ENCODE assay signal across 9 mouse cellular contexts in genomic region chr1:106151846-106152245, GRCm38 (mm10). TPM values are rescaled to one million over a fixed set of nuclear protein-coding genes. Genes with fewer than 3 reads are reported as not detected.
DNase-seq lines count a peak whose midpoint lies in the region; ATAC-seq and TF ChIP-seq lines count a peak whose summit lies in the region.
"Had no signal": no experiment of that assay in that cellular context is flagged by ENCODE, and none has a peak within 500 bp of the region (broad histone marks: within the 10 kb centered on the region; RNA-seq: fewer than 3 reads in every experiment).

No protein-coding gene starts in this region.

- H3K27me3 ChIP-seq in lung, postnatal 0 days (replicated peaks; ENCODE audit: insufficient read depth, low read length): no peaks in the 10 kb centered on the region
- H3K27me3 ChIP-seq: neural tube, embryonic 12.5 days had no signal

- H3K27ac ChIP-seq in lung, postnatal 0 days (ENCODE audit: low read length): no peak overlapping the region
- H3K27ac ChIP-seq: neural tube, embryonic 12.5 days had no signal

- H3K36me3 ChIP-seq in lung, postnatal 0 days (ENCODE audit: insufficient read depth, low read length): no peaks in the 10 kb centered on the region
- H3K36me3 ChIP-seq: neural tube, embryonic 12.5 days had no signal

- WGBS in lung, postnatal 0 days: 73% methylated on average over 12 of the region's 12 CpGs

- no peak overlapping the region for H3K9ac ChIP-seq in lung, postnatal 0 days (replicated peaks; ENCODE audit: low read depth)
- H3K9ac ChIP-seq: neural tube, embryonic 12.5 days had no signal

- intact Hi-C loops in gastrocnemius, postnatal 36 days (cut with DNase I): no loop called here
- intact Hi-C loops in left cerebral cortex, postnatal 36 days (cut with DNase I): loop anchor here (10.0 kb wide), 1 partner anchor 77 kb away; no protein-coding TSS in a partner anchor

- peak; percentile 38 for DNase-seq in gastrocnemius, adult 18-20 months (ENCODE audit: low spot score)
- no peak for DNase-seq in gastrocnemius, postnatal 36 days
- DNase-seq in CD8-positive naive resting alpha-beta T cell, adult 2 months (ENCODE audit: low read depth in 2 of 2, low spot score in 2 of 2): peak; percentile 67 to 74
- DNase-seq in c-Kit-positive CD71-positive TER-119-negative erythroid progenitor cells, embryonic 14.5 days (ENCODE audit: low read depth): peak; percentile 53
- DNase-seq in lung, postnatal 0 days (ENCODE audit: low spot score): peak; percentile 36
- peak; percentile 79 for DNase-seq in thymus, postnatal 14 days
- no peak for DNase-seq in cerebellum, postnatal 36 days
- no peak for DNase-seq in left cerebral cortex, postnatal 36 days (ENCODE audit: low spot score in 2 of 2)

- no peak for TF ChIP-seq EP300 in lung, postnatal 0 days (IDR thresholded peaks at IDR 0.05)

- ATAC-seq in lung, postnatal 0 days: no peak

- no peak overlapping the region for H3K4me3 ChIP-seq in lung, postnatal 0 days (ENCODE audit: low read depth, low read length)
- H3K4me3 ChIP-seq: neural tube, embryonic 12.5 days had no signal

- H3K9me3 ChIP-seq in lung, postnatal 0 days (ENCODE audit: low read length): no peaks in the 10 kb centered on the region
- H3K9me3 ChIP-seq: neural tube, embryonic 12.5 days had no signal

- no peaks in the 10 kb centered on the region for H3K4me1 ChIP-seq in lung, postnatal 0 days (ENCODE audit: insufficient read depth, low read depth, low read length)
- H3K4me1 ChIP-seq: neural tube, embryonic 12.5 days had no signal

- no peak overlapping the region for H3K4me2 ChIP-seq in lung, postnatal 0 days (replicated peaks; ENCODE audit: low read depth, low read length)
- H3K4me2 ChIP-seq: neural tube, embryonic 12.5 days had no signal

- TF ChIP-seq CTCF in lung, postnatal 0 days (IDR thresholded peaks at IDR 0.05): peak; percentile 56

RNA-seq across cellular contexts. Expression of gene Phlpp1, which starts 19.7 kb away (rescaled TPM):
- 1 to 10 TPM; 7.5 to 8.2 TPM for total RNA-seq in gastrocnemius, adult 18-20 months (2021)
- 1 to 10 TPM; 6.3 to 6.9 TPM for total RNA-seq in gastrocnemius, postnatal 36 days (2021)
- polyA plus RNA-seq in lung, postnatal 0 days (2015; fragmentation: Nextera tagmentation; extraction: Ambion mirVana): 4.3 and 5.0 TPM in 2 replicates
- total RNA-seq in left cerebral cortex, postnatal 36 days (2021): 10 to 100 TPM; 64.2 to 65.0 TPM

Comparison
In these comparisons a context has a peak if more than half of its experiments do, and no peak if none do; other contexts are left out.
1. DNase-seq: peak in gastrocnemius, adult 18-20 months (single experiment), CD8-positive naive resting alpha-beta T cell, adult 2 months (2 of 2), c-Kit-positive CD71-positive TER-119-negative erythroid progenitor cells, embryonic 14.5 days (single experiment), lung, postnatal 0 days (single experiment) and thymus, postnatal 14 days (single experiment); none in gastrocnemius, postnatal 36 days (0 of 2), cerebellum, postnatal 36 days (0 of 2) and left cerebral cortex, postnatal 36 days (0 of 2).
2. RNA of gene Phlpp1, which starts 19.7 kb away (total RNA-seq): 64.2 to 65.0 TPM in left cerebral cortex, postnatal 36 days; 7.5 to 8.2 TPM in gastrocnemius, adult 18-20 months and 6.3 to 6.9 TPM in gastrocnemius, postnatal 36 days; every median in the first group is over 4 times any median in the second.